Mouse (Mus musculus) heart, adult 18-20 months (tissue): ENCODE measurements around the gene Smarcb1. TPM values are rescaled to one million over a fixed set of nuclear protein-coding genes. Genes with fewer than 3 reads are reported as not detected.
"Not testable (repeated sequence)": the region's sequence is repeated elsewhere in the genome, so short reads cannot be mapped to it uniquely, and the experiment has no call there.

Experiments used
- DNase-seq, 2 experiments: peaks; one replicate each; pipeline ENCODE4 v3.0.0; 2021 to 2022; ENCODE audit warnings: mixed read lengths in 1 of 2
- total RNA-seq, 2 experiments: library from RNA; stranded (reverse); gene quantifications; 2 replicates each; pipeline ENCODE4 v1.2.3; 2021

Gene Smarcb1
- total RNA-seq, 2 experiments from 2014 or later: 20.5 to 24.2 TPM

- peak; percentile 90 to 93 for DNase-seq
Observed at GRCm38 (mm10) chr10:75893089-75893750, 28.2 kb downstream of the Smarcb1 start, which contains the start of gene Derl3. TSS of gene Derl3 (plus strand) at chr10:75893413.

- no peak for DNase-seq
Observed at GRCm38 (mm10) chr10:75889406-75890153, 31.8 kb downstream of the Smarcb1 start.

- not testable (repeated sequence) for DNase-seq
Observed at GRCm38 (mm10) chr10:75887504-75887903, 33.9 kb downstream of the Smarcb1 start.

DNA sequence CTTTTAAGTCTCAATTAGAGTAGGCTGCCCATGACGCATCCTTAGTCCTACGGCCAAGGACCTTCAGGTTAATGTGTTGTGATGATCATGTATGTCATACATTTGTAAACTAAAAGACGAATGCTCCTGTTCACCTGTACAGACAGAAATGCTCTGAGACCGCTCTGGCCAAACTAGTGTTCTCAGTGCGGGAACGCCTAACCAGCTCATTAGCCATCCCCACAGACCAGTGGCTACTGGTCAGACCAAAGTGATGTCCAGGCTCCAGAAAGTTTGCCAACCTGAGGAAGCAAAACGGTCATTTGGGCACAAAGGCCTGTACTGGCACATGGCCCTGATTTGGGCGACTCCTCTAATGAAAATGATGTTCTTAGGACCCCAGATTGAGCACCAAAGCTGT is 36.7 kb downstream of the Smarcb1 start:
- DNase-seq: no peak

DNA sequence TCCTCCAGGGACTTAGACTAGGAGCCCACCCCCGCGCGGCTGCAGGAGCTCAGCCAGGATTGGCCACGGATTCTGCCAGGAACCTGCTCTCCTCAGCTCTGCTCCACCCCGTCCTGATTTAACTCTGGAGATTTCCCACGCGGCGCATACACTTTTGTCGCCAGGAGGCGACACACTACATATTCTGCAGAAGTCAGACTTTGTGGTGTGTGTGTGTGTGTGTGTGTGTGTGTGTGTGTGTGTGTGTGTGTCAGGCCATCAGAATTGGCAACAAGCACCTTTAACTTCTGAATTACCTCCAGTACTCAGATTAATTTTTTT is 38.2 kb downstream of the Smarcb1 start:
- peak; percentile 80 to 85 for DNase-seq

DNA sequence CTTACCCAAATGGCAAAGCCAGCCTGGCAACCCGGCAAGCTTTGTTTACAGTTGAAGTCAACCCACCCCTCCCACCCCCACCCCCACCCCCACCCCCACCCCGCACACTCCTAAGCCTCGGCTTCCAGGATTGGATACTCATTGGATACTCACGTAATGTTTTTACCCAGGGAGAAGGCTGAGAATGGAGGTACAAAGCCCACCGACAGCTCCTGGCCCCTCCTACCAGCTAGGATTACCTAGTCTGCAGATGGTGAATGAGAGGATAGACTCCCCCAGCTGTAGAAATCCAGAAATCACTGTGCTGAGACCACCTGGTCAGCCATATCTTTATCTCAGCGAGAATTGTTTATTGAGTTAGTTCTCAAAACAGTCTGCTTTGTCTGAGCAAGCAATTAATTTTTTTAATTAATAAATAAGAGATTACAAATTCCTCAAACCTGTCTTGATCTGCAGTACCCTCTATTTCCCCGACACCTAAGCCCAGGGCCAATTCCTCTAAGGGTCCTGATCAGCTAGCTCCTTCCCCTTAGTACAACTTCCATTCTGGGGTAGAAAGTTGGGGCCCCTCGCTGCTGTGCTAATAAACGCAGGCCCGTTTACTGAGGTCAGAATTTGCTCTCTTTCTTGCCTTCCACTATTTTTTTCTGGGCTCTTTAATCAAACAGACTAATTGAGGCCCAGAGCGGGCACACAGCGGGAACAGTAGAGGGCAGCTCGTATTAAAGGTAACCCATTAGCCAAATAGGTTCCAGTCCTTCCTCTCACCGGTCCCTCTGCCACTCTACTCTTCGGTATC is 38.8 kb downstream of the Smarcb1 start:
- DNase-seq: no peak

GRCm38 (mm10) chr10:75881578-75882432 is 39.6 kb downstream of the Smarcb1 start:
- no peak for DNase-seq

DNA sequence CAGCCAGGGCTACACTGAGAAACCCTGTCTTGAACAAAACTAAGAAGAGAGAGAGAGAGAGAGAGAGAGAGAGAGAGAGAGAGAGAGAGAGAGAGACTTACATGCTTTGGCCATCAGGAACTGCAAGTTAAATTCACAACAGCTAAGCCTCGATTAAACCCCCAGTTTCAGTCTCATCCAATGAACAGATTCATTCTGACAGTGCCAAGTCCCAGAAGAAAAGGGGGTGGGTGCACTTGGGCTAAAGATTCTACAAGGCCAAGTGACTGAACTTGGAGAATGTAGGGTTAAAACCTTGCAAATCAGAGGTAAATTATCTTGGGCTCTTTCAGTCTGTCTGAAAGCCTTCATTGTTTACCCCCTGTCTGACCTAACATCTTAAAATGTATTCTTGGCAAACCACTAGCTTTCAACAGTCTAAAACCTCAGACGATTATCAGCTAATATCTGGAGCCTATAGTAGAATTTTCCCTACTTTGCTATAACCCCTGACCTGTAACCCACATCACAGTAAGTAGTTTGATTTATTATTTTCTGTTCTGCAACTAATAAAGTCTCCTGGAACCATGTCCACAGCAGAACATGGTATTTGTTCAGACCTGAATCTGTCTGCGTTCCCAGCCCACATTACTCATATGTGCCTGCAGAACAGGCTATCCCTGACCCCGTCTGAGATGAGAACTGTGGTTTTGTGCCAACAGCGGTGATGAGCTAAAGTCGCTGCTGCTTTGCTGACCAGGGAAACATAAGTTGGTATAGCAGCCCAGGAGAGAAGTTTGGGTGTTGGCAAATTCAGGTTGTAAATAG is 40.4 kb downstream of the Smarcb1 start:
- DNase-seq: no peak

- no peak for DNase-seq
Observed at GRCm38 (mm10) chr10:75880351-75880750, 41.1 kb downstream of the Smarcb1 start.

GRCm38 (mm10) chr10:75878836-75879235 is 42.6 kb downstream of the Smarcb1 start:
- no peak for DNase-seq

DNA sequence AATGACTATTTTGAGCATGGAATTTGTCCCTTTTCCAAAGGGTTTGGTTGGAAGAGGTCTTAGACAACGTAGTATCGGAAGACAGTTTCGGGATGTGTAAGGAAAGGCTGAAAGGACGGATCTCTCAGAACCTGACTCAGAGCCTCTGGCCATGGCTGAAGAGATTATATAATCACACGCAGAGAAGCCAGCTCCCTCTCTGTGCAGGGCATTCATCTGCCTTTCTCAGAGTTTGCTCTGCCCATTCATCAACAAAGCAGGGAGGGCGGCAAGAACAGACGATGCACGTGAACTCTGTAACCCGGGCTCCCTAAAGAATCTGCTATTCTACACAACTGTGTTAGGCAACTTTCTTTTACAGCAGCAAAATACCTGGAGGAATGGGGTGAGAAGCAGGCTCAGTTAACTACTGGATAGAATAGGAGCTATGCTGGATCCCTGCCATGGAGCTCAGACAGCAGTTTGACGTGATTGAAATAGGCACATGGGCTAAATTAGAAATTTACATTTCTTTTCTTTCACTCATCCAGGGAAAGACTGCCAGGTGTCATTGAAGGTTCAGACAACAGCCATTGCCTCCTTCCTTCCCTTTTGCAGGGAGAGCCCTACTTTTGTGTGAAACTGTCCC is 47.8 kb downstream of the Smarcb1 start:
- no peak for DNase-seq

- DNase-seq: peak; percentile 82 to 84
Observed at GRCm38 (mm10) chr10:75872915-75873542, 48.4 kb downstream of the Smarcb1 start.

DNA sequence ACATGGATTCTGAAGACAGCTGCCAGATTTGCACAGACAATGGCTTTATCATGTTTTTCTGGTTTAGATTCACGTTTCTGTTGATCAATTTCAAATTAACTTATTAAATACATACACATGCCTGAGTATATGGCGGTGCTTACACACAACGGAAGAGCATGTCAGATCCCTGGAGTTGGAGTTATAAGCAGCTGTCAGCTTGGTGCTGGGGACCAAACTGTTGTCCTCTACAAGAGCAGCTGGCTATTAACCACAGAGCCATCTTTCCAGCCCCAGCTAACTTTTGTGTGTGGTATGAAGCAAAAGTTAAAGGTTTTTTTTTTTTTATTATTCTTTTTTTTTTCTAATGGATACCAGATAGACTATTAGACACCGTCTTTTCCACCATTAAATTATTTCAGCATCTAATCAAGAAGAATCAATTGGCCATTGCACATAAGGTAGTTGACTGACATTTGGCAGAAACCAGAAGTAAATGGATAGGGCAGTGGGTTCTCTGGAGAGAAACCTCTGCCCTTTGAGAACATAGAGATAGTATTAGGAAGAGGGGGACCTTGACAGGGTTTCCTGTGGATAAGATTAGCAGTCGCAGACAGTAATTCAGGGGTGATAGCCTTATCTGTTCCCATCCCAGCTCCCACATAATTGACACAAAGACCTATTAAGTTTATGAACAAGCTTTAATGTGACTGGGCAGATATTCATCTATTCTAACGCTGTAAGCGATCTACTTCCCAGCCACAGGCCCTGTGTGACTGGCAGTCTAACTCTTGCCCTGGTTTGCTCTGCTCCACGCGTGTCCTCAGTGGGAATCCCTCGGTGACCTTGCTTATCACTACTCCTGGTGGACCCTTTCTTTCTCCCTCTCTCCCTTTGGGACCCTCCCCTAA is 49.1 kb downstream of the Smarcb1 start:
- DNase-seq: no peak

DNA sequence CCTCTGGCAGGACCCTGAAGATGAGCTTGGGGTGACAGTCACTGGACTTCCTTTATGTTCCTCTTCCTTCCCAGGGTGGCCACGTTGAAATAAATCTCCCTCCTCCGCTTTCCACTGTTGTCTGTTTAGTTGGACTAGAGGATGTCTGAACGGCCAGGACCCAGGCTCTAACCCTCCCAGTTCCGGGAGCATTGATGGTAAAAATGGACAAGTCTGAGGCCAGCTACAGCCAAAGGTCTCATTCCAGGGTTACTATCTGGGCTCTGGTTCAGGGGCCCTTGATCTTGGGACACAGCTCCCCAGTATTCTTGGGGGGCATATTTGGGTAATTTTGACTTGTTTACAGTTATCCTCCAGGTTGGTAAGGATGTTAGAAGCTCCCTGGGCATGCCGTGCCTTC is 59.8 kb downstream of the Smarcb1 start:
- DNase-seq: no peak

- peak; percentile 33 to 44 for DNase-seq
Observed at GRCm38 (mm10) chr10:75860746-75861145, 60.7 kb downstream of the Smarcb1 start.

DNA sequence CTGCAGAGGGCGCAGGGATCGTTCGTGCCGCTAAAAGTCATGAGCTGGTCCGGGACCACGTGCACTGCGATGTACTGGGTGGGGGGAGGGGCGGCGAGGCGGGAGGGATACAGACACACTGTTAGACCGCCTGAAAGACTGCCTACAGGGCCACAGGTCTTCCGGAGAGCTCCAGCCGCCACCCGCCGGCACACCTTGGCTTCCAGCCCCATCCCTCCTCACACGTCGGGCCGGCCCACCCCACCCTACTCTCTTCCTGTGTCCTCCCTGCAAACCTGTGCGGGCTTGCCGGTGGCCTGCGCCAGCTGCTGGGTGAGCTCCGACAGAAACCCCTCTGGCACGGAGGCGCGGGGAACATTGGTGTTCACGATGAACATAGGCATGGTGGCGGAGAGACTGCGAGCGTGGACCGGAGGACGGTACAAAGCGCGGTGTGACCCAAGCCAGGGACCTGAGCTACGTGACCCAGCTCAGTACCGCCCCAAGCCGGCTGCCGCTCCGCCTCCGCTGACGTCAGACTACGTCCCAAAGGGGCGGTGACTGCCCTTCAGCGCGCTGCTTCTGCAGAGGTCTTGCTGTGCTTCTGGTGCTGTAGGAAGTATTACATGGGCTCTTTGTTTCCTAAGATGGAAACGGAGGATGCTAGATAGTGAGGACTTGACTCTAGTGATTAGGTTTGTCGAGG is 61.5 kb downstream of the Smarcb1 start, which contains the start of gene Mif:
Gene Mif (minus strand): TSS at position 455 of the 685 bp plus-strand sequence.
- DNase-seq: peak; percentile 91

DNA sequence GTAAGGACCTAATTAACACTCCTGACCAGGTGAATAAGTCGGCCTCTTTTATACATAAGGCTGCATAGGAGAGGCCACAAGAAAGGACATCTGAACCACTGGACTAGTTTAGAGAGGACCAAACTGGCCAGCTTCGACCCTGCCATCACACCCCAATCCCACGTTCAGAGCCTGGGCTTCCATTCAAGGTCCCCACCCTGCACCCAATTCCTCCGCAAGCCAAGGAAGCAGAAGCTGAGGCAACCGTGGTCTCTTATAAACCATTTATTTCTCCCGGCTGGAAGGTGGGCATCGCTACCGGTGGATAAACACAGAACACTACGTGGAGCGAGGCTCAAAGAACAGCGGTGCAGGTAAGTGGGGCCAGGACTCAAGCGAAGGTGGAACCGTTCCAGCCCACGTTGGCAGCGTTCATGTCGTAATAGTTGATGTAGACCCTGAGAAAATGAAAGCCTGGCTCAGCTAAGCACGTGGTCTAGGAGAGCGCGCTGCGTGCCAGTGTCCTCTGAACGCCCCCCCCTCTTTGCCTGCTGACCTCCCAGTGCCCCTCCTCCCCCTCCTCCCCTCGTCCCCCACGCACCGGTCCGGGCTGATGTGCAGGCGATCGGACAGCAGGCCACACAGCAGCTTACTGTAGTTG is 62.2 kb downstream of the Smarcb1 start:
- peak in 1 of 2 experiments; percentile 24 for DNase-seq

DNA sequence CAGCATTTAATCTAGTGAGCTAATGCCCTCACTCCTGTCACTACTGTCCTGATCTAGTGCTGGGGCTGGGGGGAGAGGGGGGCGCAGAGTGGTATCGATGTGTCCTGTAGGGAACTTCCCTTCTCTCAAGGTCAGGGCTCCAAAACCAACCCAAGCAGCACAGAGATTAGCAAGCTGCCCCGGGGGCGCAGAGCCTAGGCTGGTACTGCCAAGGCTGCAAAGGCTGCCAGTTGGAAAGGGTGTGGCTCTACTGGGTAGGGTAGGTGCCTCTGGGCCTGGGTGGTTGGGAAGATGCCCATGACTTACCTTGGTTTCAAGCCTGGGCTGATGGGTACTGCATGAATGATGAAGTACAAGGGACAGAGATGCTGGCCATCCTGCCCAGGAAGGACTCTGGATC is 63.8 kb downstream of the Smarcb1 start:
- no peak for DNase-seq
